Mouse (Mus musculus): ENCODE data around the gene Pla2g3.

DNA sequence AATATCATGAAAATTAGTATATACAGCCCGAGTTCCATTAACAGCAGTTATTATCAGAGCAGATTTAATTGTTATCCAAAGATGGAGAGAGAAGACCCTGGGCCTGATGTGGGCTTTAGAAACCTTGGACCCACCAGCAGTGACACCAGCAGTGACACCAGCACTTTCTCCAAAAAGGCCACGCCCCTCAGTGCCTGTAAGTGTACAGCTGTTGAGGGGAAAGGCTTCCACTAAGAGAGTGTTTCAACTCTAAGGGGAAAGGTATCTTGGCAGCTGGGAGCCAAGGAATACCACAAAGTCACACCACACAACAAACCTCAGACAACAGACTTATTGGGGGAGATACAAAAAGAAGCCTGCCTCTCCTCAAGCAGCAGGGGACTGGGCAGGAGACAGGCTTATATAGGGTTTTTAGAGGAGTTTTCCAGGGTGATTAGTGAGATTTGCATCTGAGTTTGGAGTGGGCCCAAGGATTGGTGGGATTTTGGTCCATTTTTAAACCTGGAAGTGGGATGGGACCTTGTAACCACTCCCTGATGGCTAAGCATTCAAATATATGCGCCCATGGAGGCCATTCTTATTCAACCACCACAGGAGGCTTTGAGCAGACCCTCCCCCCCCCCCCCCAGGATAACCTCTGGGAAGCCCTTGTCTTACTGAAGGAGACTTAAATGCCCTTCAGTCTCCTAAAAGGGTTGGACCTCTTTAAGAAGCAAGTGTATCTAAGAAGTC is 60.6 kb downstream of the Pla2g3 start:
- TF ChIP-seq POLR2A (IDR thresholded peaks at IDR 0.05; ENCODE audit: low read depth, low read length): no peak
- TF ChIP-seq CTCF (conservative IDR thresholded peaks at IDR 0.05; ENCODE audit: insufficient read depth, insufficient read length, low read depth, low read length): no peak

Measured in kidney, adult 2 months (tissue).